Mouse (Mus musculus) MEL (cell line): ENCODE measurements around the gene Gdap1l1. TPM values are rescaled to one million over a fixed set of nuclear protein-coding genes. Genes with fewer than 3 reads are reported as not detected.

Experiments used
- DNase-seq: peaks from one replicate; pipeline ENCODE4 v3.0.0; 2011; ENCODE audit warnings: low read depth, low spot score
- H3K27ac ChIP-seq: 2 replicates; pipeline ENCODE4 v1.5.1; 2012; ENCODE audit warnings: low read depth, mild to moderate bottlenecking, control low read depth, low read length, moderate library complexity; ENCODE audit not compliant: control insufficient read depth
- H3K27me3 ChIP-seq, 2 experiments: fragments of 150-350 bp in 1 of 2; sonication (generic) in 1 of 2; 2 replicates each; pipeline ENCODE4 v1.6.1; 2012; ENCODE audit warnings: low read length in 2 of 2, mild to moderate bottlenecking in 2 of 2, improper control_type of control experiment in 1 of 2, moderate library complexity in 1 of 2; ENCODE audit not compliant: insufficient read depth in 2 of 2, control insufficient read depth in 1 of 2
- H3K36me3 ChIP-seq, 2 experiments: 2 replicates each; pipeline ENCODE4 v1.6.1; 2012 to 2014; ENCODE audit warnings: low read length in 2 of 2, improper control_type of control experiment in 1 of 2, inconsistent platforms in 1 of 2, mild to moderate bottlenecking in 1 of 2; ENCODE audit not compliant: insufficient read depth in 2 of 2, control insufficient read depth in 1 of 2
- H3K4me1 ChIP-seq, 2 experiments: fragments of 150-350 bp in 1 of 2; sonication (generic) in 1 of 2; 2 replicates each; pipeline ENCODE4 v1.6.1; 2012; ENCODE audit warnings: low read length in 2 of 2, improper control_type of control experiment in 1 of 2, mild to moderate bottlenecking in 1 of 2; ENCODE audit not compliant: insufficient read depth in 2 of 2, control insufficient read depth in 1 of 2
- H3K4me3 ChIP-seq, 2 experiments: fragments of 150-350 bp in 1 of 2; sonication (generic) in 1 of 2; 2 replicates each; pipeline ENCODE4 v1.5.1; 2012; ENCODE audit warnings: low read depth in 2 of 2, low read length in 2 of 2, mild to moderate bottlenecking in 2 of 2, moderate library complexity in 2 of 2, control low read depth in 1 of 2, improper control_type of control experiment in 1 of 2; ENCODE audit not compliant: control insufficient read depth in 1 of 2, insufficient read depth in 1 of 2
- H3K79me2 ChIP-seq: 2 replicates; pipeline ENCODE4 v1.6.1; 2012; ENCODE audit warnings: mild to moderate bottlenecking, low read length, moderate library complexity; ENCODE audit not compliant: control insufficient read depth, poor library complexity, insufficient read depth
- H3K9ac ChIP-seq: 2 replicates; pipeline ENCODE4 v1.6.1; 2012; ENCODE audit warnings: low read depth, mild to moderate bottlenecking, control low read depth, low read length, moderate library complexity; ENCODE audit not compliant: control insufficient read depth, poor library complexity, severe bottlenecking
- H3K9me3 ChIP-seq: fragments of 150-350 bp; sonication (generic); replicated peaks from 2 replicates; pipeline ENCODE4 v1.6.1; 2012; ENCODE audit warnings: mild to moderate bottlenecking, low read length, improper control_type of control experiment, moderate library complexity; ENCODE audit not compliant: insufficient read depth
- BHLHE40 ChIP-seq: IDR thresholded peaks from 2 replicates; pipeline ENCODE4 v1.6.1; 2012; ENCODE audit warnings: low read depth, mild to moderate bottlenecking, inconsistent platforms, low read length, improper control_type of control experiment, borderline replicate concordance
- CHD1 ChIP-seq: IDR thresholded peaks from 2 replicates; pipeline ENCODE4 v1.6.1; 2012; ENCODE audit warnings: low read depth, mild to moderate bottlenecking, inconsistent platforms, low read length, improper control_type of control experiment
- CHD2 ChIP-seq: IDR thresholded peaks from 2 replicates; pipeline ENCODE4 v1.6.1; 2011; ENCODE audit warnings: low read length, improper control_type of control experiment
- E2F4 ChIP-seq: IDR thresholded peaks from 2 replicates; pipeline ENCODE4 v1.6.1; 2011; ENCODE audit warnings: low read depth, low read length, improper control_type of control experiment, borderline replicate concordance
- GABPA ChIP-seq: IDR thresholded peaks from 2 replicates; pipeline ENCODE4 v1.6.1; 2012; ENCODE audit warnings: low read depth, mild to moderate bottlenecking, inconsistent platforms, low read length, improper control_type of control experiment, moderate library complexity
- JUND ChIP-seq: IDR thresholded peaks from 2 replicates; pipeline ENCODE4 v1.6.1; 2011; ENCODE audit warnings: low read depth, mild to moderate bottlenecking, improper control_type of control experiment, low read length
- KAT2A ChIP-seq: conservative IDR thresholded peaks from 2 replicates; pipeline ENCODE4 v1.6.1; 2012; ENCODE audit warnings: low read depth, low read length, improper control_type of control experiment, inconsistent platforms
- MAZ ChIP-seq: IDR thresholded peaks from 2 replicates; pipeline ENCODE4 v1.6.1; 2012; ENCODE audit warnings: low read depth, mild to moderate bottlenecking, inconsistent platforms, low read length, improper control_type of control experiment
- MXI1 ChIP-seq: IDR thresholded peaks from 2 replicates; pipeline ENCODE4 v1.6.1; 2011; ENCODE audit warnings: mild to moderate bottlenecking, low read depth, low read length, improper control_type of control experiment
- MYC ChIP-seq: IDR thresholded peaks from 2 replicates; pipeline ENCODE4 v1.6.1; 2011; ENCODE audit warnings: low read depth, mild to moderate bottlenecking, low read length, improper control_type of control experiment, moderate library complexity
- NRF1 ChIP-seq: IDR thresholded peaks from 2 replicates; pipeline ENCODE4 v1.6.1; 2014; ENCODE audit warnings: low read depth, mild to moderate bottlenecking, inconsistent platforms, low read length, improper control_type of control experiment, moderate library complexity; ENCODE audit not compliant: poor library complexity, insufficient read depth, severe bottlenecking
- POLR2AphosphoS2 ChIP-seq: IDR thresholded peaks from 2 replicates; pipeline ENCODE4 v1.6.1; 2011; ENCODE audit warnings: low read length, improper control_type of control experiment
- SMC3 ChIP-seq: IDR thresholded peaks from 2 replicates; pipeline ENCODE4 v1.6.1; 2011; ENCODE audit warnings: low read depth, low read length, improper control_type of control experiment
- TBP ChIP-seq: IDR thresholded peaks from 2 replicates; pipeline ENCODE4 v1.8.0; 2011; ENCODE audit warnings: low read depth, low read length, improper control_type of control experiment
- UBTF ChIP-seq: IDR thresholded peaks from 2 replicates; pipeline ENCODE4 v1.6.1; 2012; ENCODE audit warnings: low read depth, mild to moderate bottlenecking, inconsistent platforms, low read length, improper control_type of control experiment, moderate library complexity, borderline replicate concordance; ENCODE audit not compliant: insufficient read depth
- USF2 ChIP-seq, 2 experiments: IDR thresholded peaks; 2 replicates each; pipeline ENCODE4 v1.6.1; 2011 to 2012; ENCODE audit warnings: improper control_type of control experiment in 2 of 2, low read length in 2 of 2, borderline replicate concordance in 1 of 2, inconsistent platforms in 1 of 2, low read depth in 1 of 2, mild to moderate bottlenecking in 1 of 2; ENCODE audit not compliant: insufficient read depth in 1 of 2
- ZC3H11A ChIP-seq: IDR thresholded peaks from 2 replicates; pipeline ENCODE4 v1.6.1; 2012; ENCODE audit warnings: low read depth, mild to moderate bottlenecking, inconsistent platforms, low read length, improper control_type of control experiment
- polyA plus RNA-seq, 2 experiments: library from polyadenylated mRNA; stranded (reverse) in 1 of 2; unstranded in 1 of 2; fragments of >175 nt in 1 of 2; fragments of >200 nt in 1 of 2; gene quantifications; 2 replicates each; pipeline versions ENCODE4 v1.2.1 to v1.2.4; 2012; ENCODE audit warnings: low replicate concordance in 2 of 2, low read depth in 1 of 2; ENCODE audit not compliant: insufficient read length in 2 of 2, insufficient read depth in 1 of 2, missing spikeins in 1 of 2
- total RNA-seq: library from RNA; depleted of rRNA; stranded (reverse); fragments of 300-350 nt; gene quantifications from 2 replicates; pipeline ENCODE4 v1.2.3, GENCODE M21; 2012; rRNA removed

The Gdap1l1 gene
- total and polyA plus RNA-seq, 3 experiments = not detected

DNA sequence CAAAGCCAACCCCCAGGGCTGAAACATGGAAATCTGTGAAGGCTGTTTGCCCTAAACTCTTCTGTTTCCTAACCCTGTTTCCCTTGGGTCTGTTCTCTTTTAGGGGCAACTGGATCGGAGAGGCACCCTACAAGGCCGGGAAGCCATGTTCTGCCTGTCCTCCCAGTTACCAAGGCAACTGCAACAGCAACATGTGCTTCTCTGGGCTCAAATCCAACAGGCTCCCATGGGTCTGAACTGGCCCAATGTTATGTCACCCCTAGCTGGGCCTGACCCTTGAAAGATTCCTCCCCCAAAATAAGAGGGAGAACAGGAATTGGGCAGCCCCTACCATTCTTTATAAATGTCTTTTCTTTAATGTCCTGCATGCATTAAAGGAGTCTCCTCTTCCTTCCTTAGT, 63.9 kb downstream of the Gdap1l1 start:
- no peak for TF ChIP-seq SMC3
- no peak for TF ChIP-seq KAT2A
- no peak for TF ChIP-seq MYC
- TF ChIP-seq TBP = no peak
- TF ChIP-seq CHD1 = no peak
- no peak for TF ChIP-seq BHLHE40
- no peak for TF ChIP-seq ZC3H11A
- TF ChIP-seq USF2 (IDR thresholded peaks at IDR 0.05; ENCODE audit: borderline replicate concordance in 1 of 2, insufficient read depth in 1 of 2, low read depth in 1 of 2, low read length in 2 of 2) = no peak
- TF ChIP-seq MAZ = no peak
- no peak for TF ChIP-seq JUND
- TF ChIP-seq GABPA = no peak
- TF ChIP-seq E2F4 = no peak
- TF ChIP-seq NRF1 = no peak
- no peak for TF ChIP-seq POLR2AphosphoS2
- TF ChIP-seq CHD2 = no peak
- TF ChIP-seq MXI1 = no peak
- Histone ChIP-seq H3K36me3 (no peaks in the 10 kb centered on the region), H3K4me3 (no peak overlapping the region), H3K4me1 (no peaks in the 10 kb centered on the region), H3K9ac (no peak overlapping the region), H3K79me2 (no peaks in the 10 kb centered on the region), H3K27ac (no peak overlapping the region), H3K27me3 (peaks cover 14 to 29% of the 10 kb centered on the region in 2 experiments), H3K9me3 (no peaks in the 10 kb centered on the region)
- no peak for DNase-seq

DNA sequence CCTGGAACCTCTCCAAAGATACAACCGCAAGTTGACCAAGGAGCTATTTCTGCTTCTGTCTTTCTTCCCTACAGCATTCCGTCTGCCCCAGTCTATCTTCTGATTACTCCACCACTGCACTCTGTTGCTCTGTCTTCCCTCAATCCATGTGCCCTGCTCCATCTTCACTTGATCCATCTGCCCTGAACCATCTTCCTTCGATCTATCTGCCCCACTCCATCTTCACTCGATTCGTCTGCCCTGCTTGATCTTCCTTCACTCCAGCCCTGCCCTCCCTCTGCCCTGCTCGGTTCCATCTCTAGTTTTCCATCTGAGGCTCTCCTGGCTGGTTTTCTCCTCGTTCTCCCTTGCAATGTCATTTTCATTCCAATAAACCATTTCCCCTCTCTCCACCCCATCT, 64.9 kb downstream of the Gdap1l1 start:
- H3K36me3 ChIP-seq = no peaks in the 10 kb centered on the region
- no peaks in the 10 kb centered on the region for H3K79me2 ChIP-seq
- H3K4me1 ChIP-seq = no peaks in the 10 kb centered on the region
- no peak overlapping the region for H3K4me3 ChIP-seq
- no peak for TF ChIP-seq UBTF
- no peak overlapping the region for H3K27ac ChIP-seq
- no peak for DNase-seq
- H3K9ac ChIP-seq = no peak overlapping the region
- H3K27me3 ChIP-seq = peaks cover 14 to 28% of the 10 kb centered on the region in 2 experiments
- no peaks in the 10 kb centered on the region for H3K9me3 ChIP-seq

Other genes with a start within 250 kb of the Gdap1l1 start
- not detected in 2 replicates for gene Tox2, start 235.4 kb upstream of the Gdap1l1 start, total RNA-seq
- not detected for gene Tox2, start 235.4 kb upstream of the Gdap1l1 start, polyA plus RNA-seq
- 0.03 and 0.04 TPM in 2 replicates for gene Jph2, start 40.5 kb upstream of the Gdap1l1 start, total RNA-seq
- under 1 TPM in 1 of 2 experiments, not detected in 1; 0.19 TPM for gene Jph2, start 40.5 kb upstream of the Gdap1l1 start, polyA plus RNA-seq
- gene Oser1, start 13.8 kb upstream of the Gdap1l1 start, total RNA-seq = 42.3 and 43.8 TPM in 2 replicates
- gene Oser1, start 13.8 kb upstream of the Gdap1l1 start, polyA plus RNA-seq = 10 to 100 TPM in 1 of 2 experiments, not detected in 1; 53.9 TPM
- gene Fitm2, start 34.2 kb downstream of the Gdap1l1 start, total RNA-seq = 7.6 and 10.6 TPM in 2 replicates
- gene Fitm2, start 34.2 kb downstream of the Gdap1l1 start, polyA plus RNA-seq = 10 to 100 TPM in 1 of 2 experiments, 1 to 10 TPM in 1; 6.6 to 60.9 TPM
- gene R3hdml, start 53.8 kb downstream of the Gdap1l1 start, total RNA-seq = not detected in 2 replicates
- not detected for gene R3hdml, start 53.8 kb downstream of the Gdap1l1 start, polyA plus RNA-seq
- 0.29 and 0.39 TPM in 2 replicates for gene Hnf4a, start 68.3 kb downstream of the Gdap1l1 start, total RNA-seq
- 1 to 10 TPM in 1 of 2 experiments, not detected in 1; 1.1 TPM for gene Hnf4a, start 68.3 kb downstream of the Gdap1l1 start, polyA plus RNA-seq
- gene Ttpal, start 163.8 kb downstream of the Gdap1l1 start, total RNA-seq = 17.1 and 20.4 TPM in 2 replicates
- gene Ttpal, start 163.8 kb downstream of the Gdap1l1 start, polyA plus RNA-seq = 10 to 100 TPM in 1 of 2 experiments, not detected in 1; 18.9 TPM
- gene Serinc3, start 206.7 kb downstream of the Gdap1l1 start, total RNA-seq = 326 and 348 TPM in 2 replicates
- 100 to 1,000 TPM; 637 to 650 TPM for gene Serinc3, start 206.7 kb downstream of the Gdap1l1 start, polyA plus RNA-seq
- gene Pkig, start 219.9 kb downstream of the Gdap1l1 start, total RNA-seq = 74.6 and 79.5 TPM in 2 replicates
- gene Pkig, start 219.9 kb downstream of the Gdap1l1 start, polyA plus RNA-seq = 100 to 1,000 TPM in 1 of 2 experiments, not detected in 1; 160 TPM